Mouse (Mus musculus) frontal cortex, postnatal 25 days (tissue): ENCODE measurements around the gene Alg11.

Experiments used
- DNase-seq, 2 experiments: peaks; one replicate each; pipeline ENCODE4 v3.0.0; 2022; ENCODE audit warnings: low spot score in 2 of 2

The Alg11 gene

DNA sequence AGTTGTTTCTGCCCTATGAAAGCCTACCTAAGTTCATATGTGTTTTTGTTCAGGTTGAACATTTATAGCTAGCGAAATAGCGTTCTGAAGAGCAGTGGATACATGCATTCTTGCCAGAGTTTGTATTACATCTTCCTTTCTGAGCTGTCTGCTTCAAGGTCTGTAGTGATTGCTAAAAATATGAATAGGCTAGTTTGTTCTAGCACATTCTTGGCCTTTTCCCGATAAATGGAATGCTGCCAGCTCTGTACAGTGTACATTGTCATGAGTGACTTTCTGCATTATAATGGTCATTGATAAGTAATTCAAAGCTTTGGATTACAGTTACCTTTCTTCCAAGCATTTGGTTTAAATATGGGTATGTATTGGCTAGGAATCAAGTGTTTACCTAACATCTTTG lies 605 bp downstream of the Alg11 start:
- DNase-seq, result no peak

DNA sequence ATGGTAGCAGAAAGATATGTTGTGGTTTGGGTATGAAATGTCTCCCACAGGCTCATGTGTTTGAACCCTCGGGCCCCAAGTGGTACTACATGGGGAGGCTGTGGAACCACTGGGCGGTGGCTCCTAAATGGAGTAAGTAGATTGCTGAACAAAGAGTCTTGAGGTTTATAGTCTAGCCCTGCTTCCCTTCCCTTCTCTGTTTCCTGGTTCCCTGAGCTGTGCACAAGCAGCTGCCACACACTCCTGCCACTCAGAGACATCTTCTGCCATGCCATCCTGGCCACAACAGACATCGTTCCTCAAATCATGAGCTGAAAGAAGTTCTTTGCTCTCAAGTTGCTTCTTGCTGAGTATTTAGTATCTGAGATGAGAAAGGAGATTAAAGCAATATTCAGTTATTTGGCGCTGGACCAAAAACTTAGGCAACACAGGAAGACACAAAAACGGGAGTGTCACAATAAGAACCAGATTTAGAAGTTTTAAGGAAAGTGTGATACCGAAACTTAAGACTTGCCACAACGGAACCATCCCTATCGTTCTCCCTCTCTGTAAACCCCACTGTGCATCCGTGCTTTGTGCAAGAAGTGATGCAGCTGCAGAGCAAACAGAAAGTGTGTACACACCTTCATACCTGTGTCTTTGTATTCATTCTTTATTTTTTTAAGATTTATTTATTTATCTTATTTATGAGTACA lies 18.9 kb downstream of the Alg11 start:
- DNase-seq, result no peak

DNA sequence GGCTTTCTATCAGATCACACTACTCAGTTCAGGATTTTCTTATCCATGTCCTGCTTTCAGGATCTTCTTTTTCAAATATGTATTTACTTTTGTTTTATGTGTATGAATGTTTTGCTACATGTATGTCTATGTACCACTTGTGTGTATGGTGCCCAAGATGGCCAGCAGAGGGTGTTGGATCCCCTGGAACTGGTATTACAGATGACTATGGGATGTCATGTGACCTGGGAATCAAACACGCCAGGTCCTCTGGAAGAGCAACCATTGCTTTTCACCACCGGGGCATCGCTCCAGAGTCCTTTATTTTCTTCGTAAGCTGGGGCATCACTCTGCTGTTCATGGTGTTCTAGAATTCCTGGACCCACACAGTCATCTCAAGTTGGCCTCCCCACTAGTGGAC lies 28.7 kb downstream of the Alg11 start:
- no peak for DNase-seq

DNA sequence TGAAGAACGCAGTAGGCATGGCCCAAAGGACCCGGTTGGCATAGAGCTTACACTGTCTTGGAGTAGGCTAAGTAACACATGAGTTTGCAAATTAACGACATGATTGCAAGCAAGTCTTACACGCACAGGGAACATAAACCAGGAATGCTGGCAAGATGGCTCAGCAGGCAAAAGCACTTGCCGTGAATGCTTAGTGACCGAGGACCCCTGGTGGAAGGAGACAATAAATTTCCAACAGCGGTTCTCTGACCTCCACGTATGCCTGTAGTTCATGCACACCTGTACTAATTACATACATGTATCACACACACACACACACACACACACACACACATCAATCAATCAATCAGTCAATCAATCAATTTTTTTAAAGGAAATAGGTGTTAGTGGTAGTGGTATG lies 31.0 kb downstream of the Alg11 start:
- DNase-seq, result no peak

DNA sequence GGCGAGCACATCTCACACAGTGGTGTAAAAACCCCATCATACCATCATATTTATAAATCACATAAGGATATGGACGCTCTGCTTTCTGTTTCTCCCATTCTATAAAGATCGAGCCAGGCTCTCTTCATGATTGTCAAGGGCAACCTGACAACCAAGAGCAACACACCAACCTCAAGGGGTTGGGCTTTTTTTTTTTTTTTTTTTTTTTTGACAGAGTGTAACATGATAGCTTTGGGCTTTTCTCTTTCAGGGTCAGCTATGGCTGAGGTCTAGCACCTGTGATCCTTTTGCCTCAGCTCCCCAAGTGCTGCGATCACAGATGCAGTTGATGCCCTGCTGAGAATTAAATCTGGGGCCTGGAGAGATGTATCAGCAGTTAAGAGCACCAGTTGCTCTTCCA lies 46.5 kb downstream of the Alg11 start:
- DNase-seq, result no peak
